Mouse (Mus musculus): ENCODE measurements around the gene Msh5.
"Not testable (repeated sequence)": the region's sequence is repeated elsewhere in the genome, so short reads cannot be mapped to it uniquely, and the experiment has no call there.

Gene Msh5

DNA sequence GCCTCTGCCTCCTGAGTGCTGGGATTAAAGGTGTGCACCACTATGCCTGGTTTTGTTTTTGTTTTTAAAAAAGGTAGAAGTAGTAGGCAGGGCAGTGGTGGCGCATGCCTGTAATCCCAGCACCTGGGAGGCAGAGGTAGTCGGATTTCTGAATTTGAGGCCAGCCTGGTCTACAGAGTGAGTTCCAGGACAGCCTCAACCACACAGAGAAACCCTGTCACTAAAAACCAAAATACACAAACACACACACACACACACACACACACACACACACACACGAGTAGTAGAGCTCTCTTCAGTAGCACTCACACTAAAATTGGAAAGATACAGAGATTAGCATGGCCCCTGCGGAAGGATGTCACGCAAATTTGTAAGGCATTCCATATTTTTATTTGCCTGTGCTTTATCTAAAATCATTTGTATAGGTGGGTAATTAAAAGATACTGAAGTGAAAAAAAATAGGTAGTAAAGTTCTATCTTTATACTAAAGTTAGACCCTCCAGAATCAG, 2.4 kb upstream of the Msh5 start:
- DNase-seq (ENCODE audit: low spot score): no peak

DNA sequence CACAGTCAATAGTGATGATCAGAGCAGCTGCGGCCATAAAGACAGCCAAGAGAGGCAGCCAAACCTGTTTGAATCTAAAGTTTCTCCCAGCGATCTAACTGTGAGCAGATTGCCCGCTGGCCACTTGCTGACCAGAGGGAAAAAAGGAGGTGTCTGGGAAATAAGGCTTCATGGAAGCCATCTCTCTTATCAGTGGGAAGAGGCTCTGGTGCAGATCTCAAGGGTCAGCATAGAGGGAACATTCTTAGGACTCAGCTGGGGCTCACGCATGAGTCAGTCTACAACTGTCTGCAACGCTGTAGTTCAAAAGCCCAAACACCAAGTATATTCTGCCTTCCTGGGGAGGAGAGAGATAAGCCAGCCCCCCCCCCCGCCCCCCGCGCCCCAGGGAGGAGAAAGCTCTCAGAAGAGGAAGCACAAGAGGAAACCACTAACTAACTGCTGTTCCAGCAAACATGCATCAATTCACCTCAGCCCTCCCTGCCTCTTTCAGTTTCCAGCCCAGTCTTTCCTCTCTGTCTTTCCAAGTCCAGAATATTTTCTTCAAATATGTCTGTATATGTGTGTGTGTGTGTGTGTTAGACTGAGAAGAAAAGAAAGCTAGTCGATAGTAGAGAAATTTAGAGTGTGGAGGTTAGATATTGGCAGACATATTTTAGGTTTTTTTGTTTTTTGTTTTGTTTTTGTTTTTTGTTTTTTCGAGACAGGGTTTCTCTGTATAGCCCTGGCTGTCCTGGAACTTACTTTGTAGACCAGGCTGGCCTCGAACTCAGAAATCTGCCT, 1.8 kb upstream of the Msh5 start:
- DNase-seq (ENCODE audit: low spot score): no peak

DNA sequence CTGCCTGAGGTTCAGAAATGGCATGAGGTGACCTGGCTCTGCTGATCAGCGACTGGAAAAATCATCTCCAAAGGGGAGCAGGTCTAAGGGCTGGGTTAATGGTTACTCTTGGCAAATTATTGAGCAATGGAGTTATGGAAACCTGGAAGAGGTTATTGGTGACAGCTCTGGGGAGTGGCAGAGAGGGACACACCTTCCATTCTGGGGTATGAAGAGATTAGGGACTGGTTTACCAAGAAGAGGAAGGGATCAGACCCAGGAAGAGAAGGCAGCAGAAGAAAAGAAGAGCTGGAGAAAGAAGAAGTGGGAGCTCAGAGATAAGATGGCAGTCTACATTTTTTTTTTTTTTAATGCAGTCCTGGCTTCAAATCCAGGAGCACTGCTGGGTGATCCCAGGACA, 1.1 kb upstream of the Msh5 start:
- no peak for DNase-seq (ENCODE audit: low spot score)

DNA sequence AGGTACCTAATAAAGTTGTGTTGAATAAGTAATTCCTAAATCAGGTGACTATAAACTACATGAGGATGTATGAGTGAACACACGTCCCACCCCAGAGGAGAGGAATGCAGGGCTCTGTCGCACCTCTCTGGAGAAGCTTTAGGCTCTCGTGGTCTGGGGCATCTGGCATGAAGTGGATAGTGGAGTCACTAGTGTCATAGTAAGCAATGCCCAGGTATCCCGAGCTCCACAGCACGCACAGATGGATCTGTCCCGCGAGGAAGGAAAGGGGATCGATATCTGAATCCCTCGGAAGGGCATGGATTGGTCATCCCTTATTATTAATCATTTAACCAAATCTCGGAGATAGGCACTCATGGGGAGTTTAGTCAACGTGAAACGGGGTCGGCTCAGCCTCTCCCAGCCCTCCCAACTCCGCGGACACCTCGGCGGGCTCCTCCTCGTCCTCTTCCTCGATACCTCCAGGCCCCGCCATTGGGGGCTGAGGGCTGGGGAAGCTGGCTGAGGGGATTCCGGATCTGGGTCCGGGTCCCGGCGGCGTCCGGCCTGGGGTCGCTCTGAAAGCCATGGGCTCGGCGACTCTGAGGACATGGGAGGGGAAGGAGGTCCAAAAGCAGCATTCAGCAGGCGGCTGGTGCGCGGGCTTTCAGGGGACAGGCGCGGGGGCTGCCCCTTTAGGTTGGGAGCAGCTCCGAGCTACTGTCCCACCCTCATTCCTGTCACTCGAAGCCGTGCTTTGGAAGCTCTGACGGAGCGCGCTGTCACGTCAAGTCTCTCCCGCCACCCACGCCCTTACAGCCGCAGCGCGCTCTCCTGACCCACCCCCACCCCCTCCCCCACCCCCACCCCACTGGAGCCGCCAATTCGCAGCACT, 501 bp downstream of the Msh5 start:
- DNase-seq (ENCODE audit: low spot score): no peak

DNA sequence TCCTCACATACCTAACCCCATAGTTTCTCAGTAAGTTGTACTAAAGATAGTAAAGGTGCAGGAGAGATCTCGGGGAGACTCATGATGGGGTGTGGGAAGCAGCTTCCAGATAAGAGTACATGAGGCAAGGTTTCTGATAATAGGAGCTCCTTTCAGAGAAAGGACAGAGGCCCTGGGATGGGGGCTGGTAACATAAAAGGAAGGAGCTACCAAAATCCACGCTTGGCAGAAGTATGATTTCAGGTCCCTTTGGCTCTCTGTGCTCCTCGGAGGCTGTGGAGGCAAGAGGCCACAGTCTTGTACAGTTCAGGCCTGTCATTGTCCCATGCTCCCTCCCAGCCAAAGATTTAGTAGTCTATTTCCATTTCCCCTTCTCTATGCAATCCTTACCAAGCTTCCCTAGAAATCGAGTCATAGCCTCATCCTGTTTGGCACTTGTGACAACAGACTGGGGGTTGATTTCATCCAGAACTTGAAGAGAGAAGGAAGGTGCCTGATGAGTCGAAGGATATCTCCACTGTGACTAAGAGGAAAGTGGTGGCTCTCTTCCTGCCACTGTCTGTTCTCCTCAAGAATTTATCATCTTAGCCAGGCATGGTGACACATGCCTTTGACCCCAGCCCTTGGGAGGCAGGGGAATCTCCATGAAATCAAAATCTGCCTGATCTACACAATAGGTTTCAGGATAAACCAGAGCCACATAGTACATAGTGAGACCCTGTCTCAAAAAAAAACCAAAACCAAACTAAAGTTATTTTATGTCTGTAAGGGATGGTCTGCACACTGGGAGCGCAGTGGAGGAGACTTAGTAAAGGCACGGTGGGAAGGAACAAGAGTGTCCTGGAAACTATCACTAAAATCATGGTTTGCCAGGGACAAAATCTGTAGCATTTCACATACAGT, 1.4 kb downstream of the Msh5 start:
- no peak for DNase-seq (ENCODE audit: low spot score)

DNA sequence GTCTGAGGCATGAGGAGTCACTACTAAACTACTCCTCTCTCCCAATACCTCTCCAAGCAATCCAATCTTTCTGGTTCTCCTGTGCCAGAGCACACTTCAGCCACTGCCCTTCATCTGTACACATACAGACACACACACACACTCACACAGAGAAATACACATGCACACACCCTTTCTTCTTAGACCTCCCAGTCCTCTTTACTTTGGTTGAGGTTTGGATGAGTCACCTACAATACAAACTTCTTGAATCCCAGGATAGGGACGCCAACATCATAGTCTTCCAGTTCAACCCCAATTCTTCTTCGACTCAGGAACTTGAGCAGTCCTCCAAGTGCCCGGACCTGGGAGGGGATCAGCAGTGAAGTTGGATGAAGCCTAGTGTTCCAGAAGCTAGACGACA, 2.8 kb downstream of the Msh5 start:
- DNase-seq (ENCODE audit: low spot score): no peak

DNA sequence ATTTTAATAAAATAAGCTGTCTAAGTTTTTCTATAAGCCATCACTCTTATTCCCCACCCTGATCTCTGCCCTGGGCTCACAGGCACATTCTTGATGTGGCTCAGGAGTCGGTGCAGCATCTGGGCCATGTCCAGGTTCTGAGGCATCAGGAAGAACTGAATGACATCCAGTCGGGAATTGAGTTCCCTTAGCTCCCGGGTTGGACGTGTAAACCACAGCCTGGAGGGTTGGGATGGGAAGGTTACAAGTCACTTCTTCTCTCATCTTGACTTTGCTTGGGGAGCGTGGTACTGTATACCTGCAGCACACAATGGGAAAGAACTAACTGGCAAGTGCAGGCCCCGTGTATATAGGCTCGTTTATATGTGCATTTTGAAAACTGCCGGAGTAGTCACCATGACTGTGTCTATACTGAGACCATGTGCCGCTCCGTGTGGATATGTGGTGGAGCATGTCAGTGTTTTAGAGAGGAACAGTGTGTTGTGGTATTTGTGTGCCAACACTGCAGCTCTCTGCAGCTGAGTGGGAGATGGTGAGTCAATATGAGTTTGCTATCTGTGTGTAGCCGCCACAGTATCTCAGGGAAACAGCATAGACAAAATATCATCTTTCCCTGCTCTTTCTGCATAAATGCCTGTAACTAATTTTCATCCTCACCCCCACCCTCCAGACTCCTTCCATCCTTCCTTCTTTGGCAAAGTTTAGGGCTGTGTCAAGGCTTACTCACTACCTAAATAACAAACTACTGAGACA, 7.2 kb downstream of the Msh5 start:
- no peak for DNase-seq (ENCODE audit: low spot score)

DNA sequence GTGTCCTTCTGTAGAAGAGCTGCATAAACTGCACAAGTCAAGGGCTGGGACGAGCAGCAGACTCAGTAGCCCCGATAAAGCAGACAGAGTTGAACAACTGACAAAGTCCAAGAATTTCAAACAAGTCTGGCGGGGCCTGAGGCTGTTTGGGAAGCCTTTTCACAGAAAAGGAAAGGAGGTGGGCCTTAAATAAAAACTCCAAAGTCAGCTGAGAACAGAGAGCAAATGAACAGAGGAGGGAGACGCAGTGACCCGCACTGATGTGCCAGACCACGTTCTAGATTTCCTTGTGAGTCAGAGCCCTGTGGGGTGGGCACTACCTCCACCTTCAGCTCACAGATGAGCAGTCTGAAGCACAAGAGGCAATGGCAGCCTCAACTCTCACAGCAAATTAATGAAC, 11.6 kb downstream of the Msh5 start:
- DNase-seq (ENCODE audit: low spot score): no peak

DNA sequence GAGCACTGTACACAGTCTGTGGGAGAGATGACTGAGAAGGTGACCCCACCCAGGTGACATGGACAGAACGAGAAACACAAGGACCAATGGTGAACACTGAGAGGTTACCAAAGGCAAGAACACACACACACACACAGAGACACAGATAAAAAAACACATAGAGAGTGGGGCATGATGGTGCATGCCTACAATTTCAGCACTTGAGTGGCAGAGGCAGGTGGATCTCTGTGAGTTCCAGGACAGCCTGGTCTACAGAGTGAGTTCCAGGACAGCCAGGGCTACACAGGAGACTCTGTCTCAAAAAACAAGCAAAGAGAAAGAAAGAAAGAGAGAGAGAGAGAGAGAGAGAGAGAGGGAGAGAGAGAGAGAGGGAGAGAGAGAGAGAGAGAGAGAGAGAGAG, 12.8 kb downstream of the Msh5 start:
- DNase-seq (ENCODE audit: low spot score): not testable (repeated sequence)

DNA sequence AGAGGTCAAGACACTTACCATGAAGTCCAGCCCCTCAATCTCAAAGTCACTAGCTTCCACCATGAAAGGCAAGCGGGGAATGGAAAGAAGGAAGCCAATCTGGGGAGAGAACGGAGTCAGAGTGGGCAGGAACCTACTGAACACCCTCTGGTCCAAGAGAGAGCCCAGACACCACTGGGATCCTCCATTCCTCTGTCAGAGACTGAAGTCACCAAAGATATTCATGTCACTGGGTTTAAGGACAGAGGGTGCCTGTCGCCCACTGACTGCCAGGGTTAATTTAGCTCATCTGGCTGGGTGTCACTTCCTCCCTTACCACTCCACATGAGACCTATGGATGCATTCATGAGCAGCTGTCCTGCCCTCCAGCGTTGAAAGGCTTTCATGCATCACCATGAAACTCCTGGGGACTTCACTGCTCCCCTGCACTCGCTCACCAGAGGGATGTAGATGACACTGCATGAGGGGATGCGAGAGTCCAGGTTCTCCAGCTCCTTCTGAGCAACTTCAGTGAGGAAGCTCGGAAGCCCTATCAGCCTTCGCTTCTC, 14.1 kb downstream of the Msh5 start:
- no peak for DNase-seq (ENCODE audit: low spot score)

DNA sequence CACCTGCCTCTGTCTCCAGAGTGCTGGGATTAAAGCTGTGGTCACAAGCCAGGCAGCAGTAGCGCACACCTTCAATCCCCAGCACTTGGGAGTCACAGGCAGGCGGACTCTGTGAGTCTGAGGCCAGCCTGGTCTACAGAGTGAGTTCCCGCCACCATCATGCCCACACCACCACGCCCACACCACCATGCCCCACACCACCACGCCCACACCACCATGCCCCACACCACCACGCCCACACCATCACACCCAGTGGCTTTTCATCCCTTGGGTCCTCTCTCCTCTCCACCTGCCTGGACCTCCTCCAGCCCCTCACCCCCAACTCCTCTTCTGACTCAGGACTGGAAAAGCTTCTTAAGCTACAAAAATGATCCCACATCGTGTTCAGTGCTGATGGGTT, 14.7 kb downstream of the Msh5 start:
- no peak for DNase-seq (ENCODE audit: low spot score)

DNA sequence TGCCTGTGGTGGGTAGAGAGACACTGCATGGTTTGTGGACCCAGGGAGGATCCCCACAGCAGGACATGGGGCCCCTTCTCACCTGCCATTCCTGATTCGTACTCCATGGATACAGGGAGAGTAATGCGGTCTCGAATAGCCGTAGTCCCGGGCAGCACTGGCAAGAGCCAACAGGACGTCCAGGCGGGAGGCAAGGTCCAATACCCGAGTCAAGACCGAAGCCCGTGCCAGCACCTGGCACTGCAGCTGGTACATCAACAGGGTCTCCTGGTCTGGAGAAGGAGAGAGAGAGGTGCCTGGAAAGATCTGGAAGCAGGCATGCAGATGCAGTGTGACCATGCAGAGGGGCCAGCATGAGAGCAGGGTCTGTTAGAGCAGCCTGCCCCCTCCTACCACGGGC, 15.3 kb downstream of the Msh5 start:
- no peak for DNase-seq (ENCODE audit: low spot score)

DNA sequence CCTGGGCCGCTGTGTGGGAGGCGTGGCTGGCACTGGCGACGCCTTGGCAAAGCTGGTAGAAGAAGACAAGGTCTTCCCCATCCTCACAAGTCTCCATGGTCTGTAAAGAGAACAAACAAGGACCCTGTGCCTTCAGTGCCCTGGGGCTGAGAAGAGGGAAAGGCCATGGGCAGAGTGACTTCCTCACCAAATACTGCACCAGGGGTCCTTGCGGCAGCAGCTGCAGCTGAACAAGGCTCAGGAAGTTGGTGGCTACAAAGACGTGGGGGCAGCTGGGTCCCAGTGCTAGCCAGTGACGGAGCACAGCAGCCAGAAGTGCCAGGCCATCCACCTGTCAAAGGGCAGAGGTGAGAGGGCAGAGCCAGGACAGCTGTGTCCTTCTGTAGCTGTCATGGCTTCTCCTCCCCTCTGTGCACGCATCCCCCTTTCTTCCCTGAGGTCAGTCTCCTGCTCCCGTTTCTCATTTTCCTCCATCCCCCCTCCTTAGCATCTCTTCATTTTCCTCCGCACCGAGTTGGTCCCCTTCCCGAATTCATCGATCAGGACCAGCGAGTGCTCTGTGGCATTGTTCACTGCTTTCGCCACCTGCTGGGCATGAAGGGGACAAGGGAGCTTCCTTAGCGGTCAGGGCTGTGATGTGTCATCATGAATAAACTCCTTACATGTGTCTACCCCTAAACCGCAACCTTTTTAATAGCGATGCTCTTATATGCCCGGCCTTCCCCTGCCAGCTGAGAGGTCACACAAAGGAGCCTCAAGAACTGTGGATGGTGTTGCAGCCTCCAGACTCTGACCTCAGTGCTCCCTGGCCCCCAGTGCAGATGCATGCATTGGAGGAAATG, 16.6 kb downstream of the Msh5 start:
- DNase-seq (ENCODE audit: low spot score): no peak

DNA sequence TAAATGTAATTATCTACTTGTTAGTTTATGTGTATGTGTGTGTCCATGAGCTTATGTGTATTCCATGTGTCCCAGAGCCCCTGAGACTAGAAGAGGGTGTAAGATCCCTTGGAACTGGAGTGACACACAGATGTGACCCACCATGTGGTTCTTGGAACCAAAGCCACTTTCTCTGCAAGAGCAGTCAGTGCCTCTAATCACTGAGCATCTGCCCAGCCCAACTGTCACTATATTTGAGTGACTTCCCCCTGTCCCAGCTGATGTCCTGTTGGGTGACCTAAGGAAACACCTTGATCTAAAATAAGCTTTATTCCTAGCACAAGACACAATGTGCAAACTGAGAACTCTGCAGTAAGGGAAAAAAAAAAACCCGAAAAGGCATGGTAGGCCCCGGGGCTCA, 18.2 kb downstream of the Msh5 start:
- no peak for DNase-seq (ENCODE audit: low spot score)

DNA sequence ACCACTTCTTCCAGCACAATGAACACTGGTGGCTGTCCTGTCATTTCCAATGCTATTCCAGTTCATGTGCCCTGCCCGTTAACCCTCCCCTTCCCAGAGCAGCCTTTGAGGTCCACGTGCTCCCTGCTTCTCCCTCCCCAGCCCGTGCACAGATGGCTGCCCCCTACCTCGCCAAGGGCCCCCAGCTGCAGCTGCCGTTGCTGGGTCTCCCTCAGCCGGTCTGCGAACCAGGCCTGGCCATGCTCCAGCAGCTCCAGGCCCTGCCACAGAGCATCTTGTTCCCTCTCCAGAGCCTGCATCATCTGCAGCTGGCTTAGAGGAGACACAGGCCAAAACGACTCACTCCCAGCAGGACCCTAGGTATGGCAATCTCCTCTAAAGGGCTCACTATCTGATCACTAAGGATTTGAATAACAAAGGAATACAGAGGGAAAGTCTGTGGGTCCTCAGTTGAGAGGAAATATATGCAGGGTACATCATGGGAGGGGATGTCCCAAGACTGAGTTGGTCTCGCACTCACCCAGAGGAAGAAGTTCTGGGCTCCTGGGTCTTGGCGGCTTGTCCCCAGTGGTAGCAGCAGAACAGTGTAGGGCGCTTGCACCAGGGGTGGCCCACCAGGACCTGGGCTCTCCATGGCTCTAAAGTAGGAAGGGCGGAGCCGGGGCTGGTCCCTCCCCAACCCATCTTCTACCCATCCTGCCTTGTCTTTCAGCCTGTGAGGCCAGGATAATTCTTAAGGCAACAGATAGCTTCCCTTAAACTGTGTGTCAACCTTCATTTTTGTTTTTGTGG, 19.1 kb downstream of the Msh5 start, which contains the start of gene Sapcd1:
TSS of gene Sapcd1 (minus strand) at position 740 of the 792 bp plus-strand sequence.
- no peak for DNase-seq (ENCODE audit: low spot score)

DNA sequence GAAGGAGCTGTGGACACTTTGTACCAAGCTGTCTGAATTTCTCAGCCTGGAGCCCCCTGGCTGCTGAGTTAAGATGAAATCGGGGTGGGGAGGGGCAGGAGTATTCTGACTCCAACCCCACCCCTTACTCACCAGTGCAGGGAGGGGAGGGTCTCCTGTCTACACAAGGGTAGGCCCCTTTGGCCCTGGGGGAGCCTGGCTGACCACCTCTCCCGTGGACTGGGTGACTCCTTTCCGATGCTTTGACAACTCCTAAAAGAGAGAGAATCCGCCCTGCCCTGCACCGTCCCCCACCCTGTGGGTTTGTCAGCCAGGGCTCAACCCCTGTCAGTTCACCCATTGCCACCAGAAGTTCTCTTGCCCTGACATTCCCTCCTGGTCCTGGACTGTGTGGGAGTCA, 20.3 kb downstream of the Msh5 start:
- no peak for DNase-seq (ENCODE audit: low spot score)

DNA sequence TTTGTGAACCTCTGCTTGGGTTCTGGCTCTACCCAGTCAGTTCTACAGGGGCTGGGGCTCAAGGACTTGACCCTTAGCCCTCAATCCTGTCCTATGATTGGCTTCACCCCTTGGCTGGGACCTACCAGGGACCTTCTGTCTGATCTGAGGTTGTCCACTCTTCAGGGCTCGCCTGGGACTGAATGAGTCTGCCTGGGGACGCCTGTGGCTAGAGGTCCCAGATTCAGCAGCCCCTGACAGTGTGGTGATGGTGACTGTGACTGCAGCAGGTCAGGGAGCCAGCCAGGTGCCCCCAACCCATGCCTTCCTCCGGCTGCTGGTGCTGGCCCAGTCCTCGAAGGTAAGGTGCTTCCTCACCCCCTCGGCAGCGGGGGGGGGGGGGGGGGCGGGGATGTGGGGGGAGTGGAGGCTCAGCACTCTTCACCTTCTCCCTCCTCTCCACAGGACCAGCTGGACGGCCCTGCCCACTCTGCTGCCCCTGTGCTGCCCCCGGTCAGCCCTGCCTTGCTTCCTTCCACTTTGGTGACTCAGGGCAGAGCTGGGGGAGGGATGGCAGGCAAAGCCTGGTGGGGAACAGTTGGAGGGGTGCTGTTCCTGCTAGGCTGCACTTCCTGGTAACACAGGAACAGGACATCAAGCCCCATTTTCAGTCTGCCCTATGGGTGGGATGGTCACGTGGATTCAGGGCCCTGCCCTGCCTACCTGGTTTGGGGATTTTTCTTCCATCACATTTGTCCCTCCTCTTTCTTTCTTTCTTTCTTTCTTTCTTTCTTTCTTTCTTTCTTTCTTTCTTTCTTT, 21.7 kb downstream of the Msh5 start:
- no peak for DNase-seq (ENCODE audit: low spot score)

DNA sequence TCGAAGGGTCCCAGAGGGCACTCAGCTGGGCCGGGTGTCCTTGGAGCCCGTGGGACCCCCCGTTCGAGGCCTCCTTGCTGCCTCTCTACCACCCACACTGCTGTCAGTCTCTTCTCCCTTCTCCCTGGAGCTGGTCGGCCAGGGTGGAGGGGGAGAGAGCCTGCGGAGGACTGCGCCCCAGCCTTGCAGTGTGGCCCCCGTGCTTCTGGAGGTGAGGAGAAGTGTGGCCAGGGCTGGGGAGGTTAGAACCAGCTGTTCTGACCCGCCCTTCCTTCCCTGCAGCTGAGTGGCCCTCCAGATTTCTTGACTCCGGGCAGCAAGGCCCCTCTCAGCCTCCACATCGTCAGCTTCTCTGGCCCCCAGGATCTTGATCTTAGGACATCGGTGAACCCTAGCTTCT, 22.3 kb downstream of the Msh5 start:
- DNase-seq (ENCODE audit: low spot score): no peak
